Mouse (Mus musculus): ENCODE measurements around the gene Vmn2r21.
"Not testable (repeated sequence)": the region's sequence is repeated elsewhere in the genome, so short reads cannot be mapped to it uniquely, and the experiment has no call there.

DNA sequence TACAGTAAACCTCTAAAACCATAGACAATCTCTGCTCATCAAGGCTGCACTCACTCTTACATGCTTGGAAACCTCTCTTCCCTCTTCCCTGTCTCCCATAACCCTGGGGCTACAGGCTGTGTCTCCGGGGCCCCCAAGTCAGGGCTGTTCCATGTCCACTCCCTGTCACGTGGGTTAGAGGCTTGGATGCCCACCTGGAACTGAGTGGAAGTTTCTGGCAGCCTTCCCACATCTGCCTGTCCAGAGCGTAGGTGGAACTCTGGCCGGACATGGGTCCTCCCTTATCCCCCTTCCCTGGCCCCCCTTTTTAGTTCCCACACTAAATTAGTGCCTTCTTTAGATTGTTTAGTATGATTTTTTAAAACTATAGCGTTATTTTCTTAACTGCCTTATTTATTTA is 60.2 kb downstream of the Vmn2r21 start:
- TF ChIP-seq CTCF, EP300 (IDR thresholded peaks at IDR 0.05; ENCODE audit: low read depth): not testable (repeated sequence)
